Comparison of ENCODE assay signal across 7 mouse cellular contexts in the genomic region with DNA sequence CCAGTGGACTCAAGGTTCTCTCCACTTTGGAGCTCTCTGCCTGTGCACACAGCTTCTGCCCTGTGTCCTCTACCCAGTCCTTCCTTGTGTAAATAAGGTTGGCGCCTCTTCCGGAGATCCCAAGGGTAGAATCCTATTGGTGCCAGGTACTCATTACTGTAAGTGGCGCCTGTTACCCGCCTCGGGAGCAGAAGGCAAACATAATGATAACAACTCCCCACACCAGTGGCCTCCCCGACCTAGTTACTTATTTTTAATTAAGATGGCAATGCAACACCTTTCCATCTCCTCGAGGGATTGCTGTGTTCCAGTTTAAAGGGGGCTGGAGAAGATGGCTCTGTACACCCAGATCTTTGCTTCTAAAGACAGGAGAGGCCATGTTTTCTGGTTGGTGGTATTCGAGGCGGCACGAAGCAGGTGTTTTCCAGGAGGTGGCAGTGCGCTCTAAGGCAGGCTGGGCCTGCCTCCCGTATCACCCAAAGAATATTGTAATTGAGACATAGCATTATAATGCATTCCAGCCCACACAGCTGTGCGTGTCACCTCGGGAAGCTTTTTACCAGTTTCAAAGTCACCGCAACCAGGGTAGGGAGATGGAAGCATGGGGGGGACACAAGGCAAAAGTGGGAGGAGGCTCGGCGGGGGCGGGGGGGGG.
DNase-seq lines count a peak whose midpoint lies in the region; ATAC-seq and TF ChIP-seq lines count a peak whose summit lies in the region.

No protein-coding gene starts in this region.

- 44% methylated on average over 18 of the region's 18 CpGs for WGBS in hindbrain, embryonic 15.5 days
- WGBS in spleen, adult 2 months, result 50% methylated on average over 18 of the region's 18 CpGs

- no peaks in the 10 kb centered on the region for H3K36me3 ChIP-seq in hindbrain, embryonic 15.5 days
- no peaks in the 10 kb centered on the region for H3K36me3 ChIP-seq in spleen, adult 2 months (ENCODE audit: control insufficient read depth, insufficient read depth, low read length)

- no peak for TF ChIP-seq POLR2A in spleen, adult 2 months (IDR thresholded peaks at IDR 0.05; ENCODE audit: low read depth, low read length)

- no peak overlapping the region for H3K27ac ChIP-seq in hindbrain, embryonic 15.5 days (replicated peaks)
- H3K27ac ChIP-seq in spleen, adult 2 months (ENCODE audit: insufficient read depth, low read length), result no peak overlapping the region

- H3K9ac ChIP-seq in hindbrain, embryonic 15.5 days, result no peak overlapping the region

- DNase-seq in MN1 (ENCODE audit: low spot score), result peak; percentile 57
- peak; percentile 54 for DNase-seq in cerebellum, adult 11-12 months
- peak; percentile 56 for DNase-seq in forelimb bud, embryonic 11.5 days (ENCODE audit: low read depth, low spot score)
- DNase-seq in layer of hippocampus, postnatal 25 days (ENCODE audit: extremely low spot score in 1 of 2, low spot score in 1 of 2), result peak; percentile 31 to 36
- DNase-seq in spleen, adult 2 months (ENCODE audit: low read depth in 1 of 2, low spot score in 2 of 2), result peak; percentile 11 to 39

- TF ChIP-seq CTCF in spleen, adult 2 months (IDR thresholded peaks at IDR 0.05; ENCODE audit: extremely low read depth, insufficient read depth, insufficient read length, insufficient replicate concordance), result peak; percentile 74; the same call in 1 of the 2 replicates

- no peaks in the 10 kb centered on the region for H3K9me3 ChIP-seq in hindbrain, embryonic 15.5 days

- H3K4me2 ChIP-seq in hindbrain, embryonic 15.5 days, result 0 out of 2 replicates have a peak overlapping the region, but pooled peaks have one; percentile 7

- peak; percentile 91 for ATAC-seq in hindbrain, embryonic 15.5 days (ENCODE audit: low FRiP score, low read depth)
- peak; percentile 65; the same call in 1 of the 2 replicates for ATAC-seq in megakaryocyte-erythroid progenitor cell, adult 5-6 weeks (replicated peaks; ENCODE audit: low FRiP score, low TSS enrichment, poor library complexity, severe bottlenecking)

- peaks cover 14% of the 10 kb centered on the region; the same call in 1 of the 2 replicates for H3K4me1 ChIP-seq in hindbrain, embryonic 15.5 days (replicated peaks)
- H3K4me1 ChIP-seq in spleen, adult 2 months (ENCODE audit: control insufficient read depth, insufficient read depth, insufficient read length), result no peaks in the 10 kb centered on the region

- no peaks in the 10 kb centered on the region for H3K27me3 ChIP-seq in hindbrain, embryonic 15.5 days
- no peaks in the 10 kb centered on the region for H3K27me3 ChIP-seq in spleen, adult 2 months (ENCODE audit: control insufficient read depth, insufficient read depth, low read length)

- H3K4me3 ChIP-seq in hindbrain, embryonic 15.5 days, result no peak overlapping the region
- H3K4me3 ChIP-seq in spleen, adult 2 months (ENCODE audit: extremely low read depth, insufficient read depth, insufficient read length), result no peak overlapping the region
